Mouse (Mus musculus) layer of hippocampus, postnatal 10 days (tissue): ENCODE data around the gene Plcb1. TPM values are rescaled to one million over a fixed set of nuclear protein-coding genes. Genes with fewer than 3 reads are reported as not detected.
"Not testable (repeated sequence)": the region's sequence is repeated elsewhere in the genome, so short reads cannot be mapped to it uniquely, and the experiment has no call there.

ENCODE experiments used
- DNase-seq, 2 experiments: peaks; one replicate each; pipeline ENCODE4 v3.0.0; 2021; ENCODE audit warnings: low spot score in 2 of 2
- total RNA-seq, 2 experiments: library from RNA; stranded (reverse); gene quantifications; 2 replicates each; pipeline ENCODE4 v1.2.3; 2021

Plcb1 gene
- total RNA-seq, 2 experiments from 2014 or later, result 98.5 to 100 TPM

DNA sequence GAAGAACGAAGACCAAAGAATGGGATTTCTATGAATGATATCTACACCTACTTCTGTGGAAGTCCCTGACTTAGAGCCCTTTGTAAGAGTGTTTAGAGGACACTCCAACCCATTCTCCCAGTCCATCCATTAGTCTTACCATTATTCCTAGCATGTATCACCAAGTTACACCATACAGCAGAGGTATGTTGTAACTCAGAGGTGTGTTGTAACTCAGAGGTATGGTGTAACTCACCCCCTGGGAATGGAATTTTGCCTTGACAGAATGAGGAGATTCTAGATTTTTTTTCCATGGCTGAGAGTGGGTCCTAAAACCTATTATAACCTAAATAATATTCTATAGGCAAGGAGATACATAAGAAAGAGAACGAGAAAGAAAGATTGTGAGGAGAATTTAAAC, 516.6 kb downstream of the Plcb1 start:
- DNase-seq, result no peak

DNA sequence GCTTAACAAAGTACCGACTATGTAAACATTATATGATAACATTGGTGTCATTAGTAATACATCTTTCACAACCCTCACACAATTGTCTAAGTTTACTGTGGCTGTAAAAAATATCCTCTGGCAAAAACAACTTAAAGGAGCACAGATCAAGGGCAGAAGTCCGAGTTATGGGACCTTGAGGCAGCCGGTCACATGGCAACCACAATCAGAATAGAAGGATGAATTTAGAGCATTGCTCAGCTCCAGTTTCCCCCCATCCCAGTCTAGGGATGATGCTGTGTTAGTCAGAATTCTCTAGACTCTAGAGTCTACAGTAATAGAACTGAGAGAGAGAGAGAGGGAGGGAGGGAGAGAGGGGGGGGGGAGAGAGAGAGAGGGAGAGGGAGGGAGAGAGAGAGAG, 519.3 kb downstream of the Plcb1 start:
- DNase-seq, result no peak

DNA sequence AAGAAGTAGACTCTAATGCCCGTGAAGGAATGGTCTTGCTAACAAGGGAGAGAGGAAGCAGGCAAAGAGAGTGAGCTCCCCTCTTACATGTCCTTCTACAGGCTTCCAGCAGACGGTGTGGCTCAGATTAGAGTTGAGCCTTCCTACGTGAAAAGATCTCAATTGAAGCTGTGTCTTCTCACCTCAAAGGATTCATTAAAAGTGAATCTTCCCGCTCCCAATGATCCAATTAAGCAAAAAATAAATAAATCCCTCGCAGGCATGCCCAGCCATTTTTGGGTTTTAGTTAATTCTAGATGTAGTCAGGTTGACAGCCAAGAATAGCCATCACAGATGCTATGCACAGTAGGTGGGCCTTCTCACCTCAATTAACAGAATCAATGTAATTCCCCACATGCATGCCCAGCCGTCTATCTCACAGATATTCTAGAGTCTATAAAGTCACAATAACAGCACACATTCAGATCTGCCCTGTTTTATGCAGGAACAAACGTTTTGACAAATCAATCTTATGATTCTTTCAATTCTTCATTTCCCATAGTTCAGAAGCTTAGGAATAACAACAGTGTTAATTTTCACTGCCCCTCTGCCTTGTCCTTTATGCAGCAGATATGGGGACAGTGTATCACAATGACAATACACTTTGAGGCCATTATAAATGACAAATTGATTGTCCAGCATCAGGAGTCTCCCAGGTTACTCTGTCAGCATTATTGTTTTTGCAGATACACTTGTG, 520.0 kb downstream of the Plcb1 start:
- DNase-seq, result no peak

DNA sequence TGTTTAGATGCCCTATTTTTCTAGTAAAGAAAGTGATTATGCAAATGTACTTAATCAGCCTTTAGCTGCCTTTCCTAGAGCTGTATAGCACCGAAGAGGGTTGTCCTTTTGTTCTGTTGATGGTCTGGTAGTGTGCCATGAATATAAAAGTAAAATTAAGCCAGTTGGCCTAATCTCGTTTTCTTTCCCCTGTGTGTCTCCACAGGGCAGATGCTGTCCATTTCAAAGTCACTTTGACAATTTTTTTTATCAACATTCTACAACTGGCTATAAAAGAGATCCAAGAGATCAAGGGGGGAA, 520.6 kb downstream of the Plcb1 start:
- no peak for DNase-seq

DNA sequence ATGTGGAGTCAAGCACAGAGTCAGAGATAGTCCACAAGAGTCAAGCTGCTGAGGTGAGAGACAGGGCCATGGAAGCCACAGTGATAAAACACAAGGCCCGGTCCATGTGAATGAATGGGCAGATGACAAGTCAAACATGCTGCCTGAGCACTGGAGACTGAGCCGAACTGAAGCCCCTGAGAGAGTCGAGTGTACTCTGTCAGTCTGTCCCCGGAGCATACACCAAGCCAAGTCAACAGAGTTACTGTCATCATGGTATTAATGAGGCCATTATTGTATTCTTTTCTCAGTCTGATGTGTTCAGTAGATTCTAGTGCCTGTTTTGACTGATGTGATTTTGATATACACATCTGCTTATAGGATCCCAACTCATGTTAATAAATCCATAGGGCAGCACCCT, 521.9 kb downstream of the Plcb1 start:
- DNase-seq, result no peak

DNA sequence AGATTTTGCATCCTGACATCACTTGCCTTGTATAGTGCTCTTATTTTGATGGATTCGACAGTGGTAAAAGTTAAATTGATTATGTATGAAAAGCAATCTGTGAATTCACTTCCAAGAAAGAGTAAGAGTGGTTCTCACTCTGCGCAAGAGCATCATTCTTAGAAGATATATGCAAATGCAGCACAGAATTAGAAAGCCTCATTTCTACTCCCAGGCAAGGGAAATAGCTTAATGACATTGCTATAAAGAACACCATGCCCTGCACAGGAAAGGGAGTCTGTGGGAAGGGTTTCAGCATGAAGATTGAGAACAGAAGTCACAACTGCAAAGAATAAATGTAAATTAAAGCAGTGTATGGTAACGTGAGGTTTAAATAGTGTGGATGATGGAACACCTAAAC, 530.1 kb downstream of the Plcb1 start:
- DNase-seq, result no peak

DNA sequence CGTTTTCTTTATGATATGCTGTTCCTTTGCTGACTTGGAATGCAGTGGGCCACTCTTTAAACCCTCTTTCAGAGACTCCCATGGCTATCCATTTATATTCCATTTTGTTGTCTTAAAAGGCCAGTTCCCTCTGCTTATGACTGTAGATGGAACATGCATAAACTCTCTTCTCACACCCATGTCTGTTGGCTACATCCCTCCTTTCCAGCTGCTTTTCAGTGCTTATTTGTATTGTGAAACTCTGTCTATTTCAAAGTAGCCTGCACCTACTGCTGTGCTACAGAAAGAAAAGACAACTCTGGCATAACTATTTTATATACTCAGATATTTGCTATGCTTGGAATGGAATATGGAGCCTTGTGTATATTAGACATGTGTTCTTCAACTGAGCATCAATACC, 532.3 kb downstream of the Plcb1 start:
- DNase-seq, result no peak

DNA sequence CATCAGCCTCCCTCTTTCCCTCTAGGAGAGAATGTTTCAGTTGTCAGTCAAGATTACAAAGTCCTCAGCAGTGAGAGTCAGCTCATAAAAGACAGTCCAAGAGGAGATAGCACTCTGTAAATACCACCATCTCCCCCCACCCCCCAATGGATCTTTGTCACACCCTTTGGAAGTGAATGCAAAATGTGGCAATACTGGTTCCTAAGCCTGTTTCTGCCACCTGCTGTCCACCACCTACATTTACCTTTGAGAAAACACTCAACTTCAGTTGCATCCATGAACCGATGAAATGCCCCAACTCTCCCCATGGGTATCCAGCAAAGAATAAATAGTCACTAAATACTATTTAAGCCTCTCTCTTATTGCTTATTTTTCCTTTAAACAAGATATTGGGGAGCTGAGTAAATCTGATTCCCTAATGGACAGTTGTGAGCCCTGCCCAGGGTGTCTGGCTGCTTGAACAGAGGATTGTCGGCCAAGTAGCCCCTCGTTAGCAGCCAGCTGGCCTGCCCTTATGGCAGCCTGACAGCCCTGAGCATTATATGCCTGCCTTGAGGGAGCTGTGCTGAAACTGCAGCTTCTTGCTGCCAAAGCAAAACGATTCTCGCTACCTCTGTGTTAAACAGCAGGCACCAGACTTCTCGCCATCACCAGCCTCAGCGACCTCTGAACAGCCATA, 537.5 kb downstream of the Plcb1 start:
- DNase-seq, result peak; percentile 50 to 55

DNA sequence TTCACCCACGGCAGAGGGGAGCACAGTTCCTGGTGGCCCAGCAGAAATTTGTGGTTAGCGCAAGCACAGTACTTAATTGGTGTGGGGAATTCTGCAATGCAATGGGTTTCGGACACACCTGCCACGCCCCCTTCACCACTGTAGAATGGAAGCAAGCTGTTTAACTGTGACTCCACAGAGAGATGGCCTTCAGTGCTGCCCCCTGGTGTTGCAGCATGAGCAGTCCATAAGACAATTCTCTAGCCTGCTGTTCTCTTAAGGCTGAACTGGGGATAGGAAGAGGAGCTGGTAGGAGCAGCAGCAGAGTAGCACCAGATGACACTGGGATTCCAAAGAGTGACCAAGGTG, 538.1 kb downstream of the Plcb1 start:
- DNase-seq, result peak; percentile 87

DNA sequence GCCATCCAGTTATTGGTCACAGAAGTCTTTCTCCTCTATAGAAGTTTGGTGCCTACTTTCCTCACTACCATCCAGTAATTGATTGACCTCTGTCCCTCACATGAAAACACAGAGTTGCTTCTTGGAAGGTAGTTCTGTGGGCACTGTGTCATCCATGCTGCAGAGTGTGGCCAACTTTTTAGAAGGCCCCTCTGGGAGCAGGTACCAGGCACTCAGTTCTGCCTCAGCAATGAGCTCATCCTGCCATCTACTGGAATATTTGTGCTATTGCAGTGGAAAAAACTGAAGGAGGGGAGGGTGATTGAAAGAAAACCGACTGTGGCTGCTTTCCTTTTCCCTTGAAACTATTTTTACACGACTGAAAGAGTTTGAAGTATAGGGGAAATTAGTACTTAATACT, 542.9 kb downstream of the Plcb1 start:
- peak; percentile 28 to 43 for DNase-seq

DNA sequence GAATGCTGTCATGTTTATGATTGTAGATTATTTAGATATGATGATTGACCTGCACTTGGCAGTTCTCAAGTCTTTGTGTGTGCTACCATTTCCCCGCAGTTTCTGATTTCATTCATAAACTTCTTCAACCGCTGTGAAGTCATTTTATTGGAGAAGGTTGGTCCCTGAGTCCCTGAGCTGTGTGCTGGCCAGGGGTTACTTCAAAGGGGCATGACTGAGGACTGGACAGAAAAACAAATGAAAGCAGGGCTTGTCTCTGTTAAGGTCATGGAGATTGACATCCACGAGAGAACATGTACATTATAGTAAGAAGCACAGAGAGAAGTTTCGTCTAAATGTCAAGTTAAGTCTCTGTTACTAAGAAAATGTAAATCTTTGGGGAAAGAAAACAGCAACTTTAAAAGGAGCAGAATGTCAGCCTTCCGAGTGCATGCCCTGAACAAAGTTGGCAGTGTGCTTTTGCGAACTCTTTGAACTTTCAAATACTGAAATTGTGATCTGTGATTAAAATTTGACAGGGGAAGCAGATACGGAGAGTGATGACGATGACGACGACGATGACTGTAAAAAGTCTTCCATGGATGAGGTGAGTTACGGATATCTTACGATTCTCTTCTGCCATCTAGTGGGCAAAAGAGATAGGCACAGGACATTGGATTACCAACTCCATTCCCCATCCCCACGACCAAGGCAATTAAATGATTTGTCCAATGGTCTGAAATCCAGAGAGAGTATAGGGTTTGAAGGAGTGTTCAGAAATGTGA, 544.1 kb downstream of the Plcb1 start:
- DNase-seq, result peak; percentile 42 to 56

DNA sequence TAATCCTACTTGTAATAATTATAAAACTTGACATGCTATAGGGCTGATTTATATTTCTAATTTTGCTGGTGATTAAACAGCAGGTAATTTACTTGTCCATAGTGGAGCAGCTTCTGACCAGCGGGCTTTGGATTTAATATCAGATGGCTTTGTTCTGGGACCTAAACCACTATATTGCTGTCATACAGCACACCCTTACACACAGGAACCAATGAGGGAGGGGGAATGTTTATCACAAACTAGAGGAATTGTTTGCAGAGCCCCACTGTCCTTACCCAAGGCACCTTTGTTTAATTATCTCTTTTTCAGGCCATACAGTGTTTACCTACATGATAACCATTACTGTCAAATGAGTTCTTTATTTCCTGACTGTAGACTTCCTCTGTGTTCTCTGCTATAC, 546.0 kb downstream of the Plcb1 start:
- no peak for DNase-seq

DNA sequence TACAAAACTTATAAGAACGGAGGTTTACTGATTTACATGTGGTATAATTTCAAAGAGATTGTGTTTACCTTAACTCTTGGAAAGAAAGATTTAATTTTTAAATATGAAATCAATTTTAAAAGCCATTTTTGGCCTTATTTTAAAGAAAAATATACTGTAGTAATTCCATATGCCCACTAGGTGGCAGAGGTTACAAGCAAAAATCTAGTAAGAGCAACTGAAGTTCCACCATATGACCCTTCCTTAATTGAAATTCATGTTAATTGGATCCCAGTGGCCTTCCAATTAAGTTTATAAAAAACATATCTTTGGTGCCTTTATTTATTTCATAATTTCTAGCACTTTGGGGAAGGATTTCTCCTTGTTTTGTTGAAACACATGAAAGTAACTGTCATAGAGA, 570.4 kb downstream of the Plcb1 start:
- no peak for DNase-seq

DNA sequence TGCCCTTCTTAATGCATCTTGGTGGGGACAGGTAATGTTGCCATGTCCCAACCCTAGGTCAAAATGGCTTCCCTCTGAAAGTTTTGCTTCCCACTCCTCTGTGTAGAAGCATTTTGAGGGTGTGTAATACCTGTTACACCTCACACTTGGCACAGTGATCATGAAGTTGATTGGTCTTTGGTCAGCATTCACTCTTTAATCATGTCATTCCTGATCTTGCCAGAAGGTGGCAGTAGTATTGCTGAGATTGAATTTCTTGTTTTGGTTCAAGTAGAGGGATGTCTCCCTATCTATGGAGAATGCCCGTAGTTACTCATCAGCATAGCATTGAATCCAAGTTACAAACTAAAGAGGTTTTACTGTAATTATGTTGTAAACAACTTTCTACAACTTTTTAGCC, 575.9 kb downstream of the Plcb1 start:
- peak; percentile 14 to 44 for DNase-seq

DNA sequence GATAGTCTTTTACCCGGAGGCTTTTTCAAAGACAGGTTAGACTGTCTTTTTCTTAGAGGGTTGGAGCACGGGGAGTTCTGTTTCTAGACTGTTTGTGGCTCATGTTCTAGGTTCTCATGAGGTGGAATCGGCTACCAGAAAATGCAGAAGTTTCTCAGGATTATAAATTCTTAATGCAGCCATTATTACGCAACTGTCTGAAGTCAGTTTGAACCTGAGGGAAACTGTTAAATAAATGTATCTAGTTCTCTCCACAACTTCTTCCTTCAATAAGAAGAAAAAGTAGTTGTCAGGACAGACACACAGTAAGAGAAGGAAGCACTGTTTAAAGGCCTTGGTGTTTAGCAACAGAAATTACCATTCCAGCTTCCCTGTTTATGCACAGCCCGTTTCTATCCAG, 577.1 kb downstream of the Plcb1 start:
- DNase-seq, result no peak

DNA sequence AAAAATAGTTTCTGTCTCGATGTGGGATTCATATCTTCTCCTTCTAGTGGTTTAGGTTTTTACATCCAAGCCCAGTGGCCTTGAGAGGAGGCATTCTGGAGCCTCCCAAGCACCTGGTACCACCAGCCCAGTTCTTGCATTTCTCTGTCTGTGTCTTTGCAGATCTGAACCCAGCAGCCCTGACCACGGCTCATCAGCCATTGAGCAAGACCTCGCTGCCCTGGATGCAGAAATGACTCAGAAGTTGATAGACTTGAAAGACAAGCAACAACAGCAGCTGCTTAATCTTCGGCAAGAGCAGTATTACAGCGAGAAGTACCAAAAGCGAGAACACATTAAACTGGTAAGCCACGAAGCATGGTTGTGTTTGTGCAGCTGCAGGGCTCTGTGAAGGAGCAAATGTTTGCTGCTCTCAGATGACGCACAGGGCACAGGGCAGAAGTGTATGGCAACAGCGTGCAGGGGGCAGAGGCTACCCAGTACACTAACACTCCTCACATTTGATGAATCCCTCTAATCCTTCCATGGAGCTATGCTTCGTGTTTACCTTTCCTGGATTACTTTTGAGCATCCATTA, 584.5 kb downstream of the Plcb1 start:
- no peak for DNase-seq

DNA sequence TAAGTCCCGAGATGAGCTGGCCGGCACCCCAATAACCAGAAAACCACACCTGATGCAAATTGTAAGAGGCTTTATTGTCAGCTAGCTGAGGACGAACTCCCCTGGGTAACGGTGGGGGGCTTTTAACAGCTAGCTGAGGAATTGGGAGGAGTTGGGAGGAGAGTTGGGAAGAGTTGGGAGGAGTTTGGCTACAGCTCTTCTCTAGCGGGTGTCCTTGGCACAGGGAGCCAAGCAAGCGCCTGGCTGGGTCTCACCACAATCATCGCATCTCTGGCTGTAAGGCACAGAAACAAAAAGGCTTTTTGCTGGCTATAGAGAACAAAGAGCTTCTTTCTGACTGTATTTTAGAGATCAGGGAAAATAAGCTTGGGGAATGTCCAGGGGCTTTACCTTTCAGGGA, 594.9 kb downstream of the Plcb1 start:
- DNase-seq, result not testable (repeated sequence)

DNA sequence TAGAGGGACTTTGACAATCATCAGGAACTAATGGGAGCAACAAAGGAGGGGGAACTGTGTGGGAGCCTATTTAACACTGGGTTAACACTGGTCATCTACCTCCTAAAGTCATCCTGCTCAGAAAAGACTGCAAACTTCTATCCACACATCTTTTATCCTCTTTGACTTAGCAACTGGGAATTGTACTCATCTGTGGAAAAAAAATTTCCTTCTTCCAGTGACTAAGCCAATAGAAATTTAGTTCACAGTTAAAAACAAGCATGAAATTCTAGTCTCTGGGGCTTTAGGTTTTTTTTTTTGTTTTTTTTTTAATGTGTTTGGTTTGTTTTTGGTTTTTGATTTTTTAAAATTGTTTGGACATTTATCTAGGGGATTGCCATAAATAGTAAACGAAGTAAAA, 595.5 kb downstream of the Plcb1 start:
- DNase-seq, result no peak

DNA sequence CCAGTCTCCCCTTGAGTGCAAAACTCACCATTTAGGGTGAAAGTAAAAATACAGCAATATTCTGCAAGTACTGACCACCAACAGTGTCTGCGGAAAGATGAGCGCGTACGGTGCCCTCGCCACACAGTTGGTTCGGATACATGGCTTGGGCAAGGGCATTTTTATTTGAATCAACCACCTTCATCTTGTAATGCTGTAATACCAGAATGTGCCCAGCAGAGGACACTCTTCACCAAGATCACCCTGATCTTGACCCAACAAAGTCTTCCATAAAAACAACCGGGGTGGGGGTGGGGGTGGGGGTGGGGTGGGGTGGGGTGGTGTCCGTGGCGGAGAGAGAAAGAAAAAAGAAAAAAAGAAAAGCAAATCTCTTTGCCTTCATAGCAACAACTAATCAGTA, 602.1 kb downstream of the Plcb1 start:
- DNase-seq, result peak; percentile 21 to 32

DNA sequence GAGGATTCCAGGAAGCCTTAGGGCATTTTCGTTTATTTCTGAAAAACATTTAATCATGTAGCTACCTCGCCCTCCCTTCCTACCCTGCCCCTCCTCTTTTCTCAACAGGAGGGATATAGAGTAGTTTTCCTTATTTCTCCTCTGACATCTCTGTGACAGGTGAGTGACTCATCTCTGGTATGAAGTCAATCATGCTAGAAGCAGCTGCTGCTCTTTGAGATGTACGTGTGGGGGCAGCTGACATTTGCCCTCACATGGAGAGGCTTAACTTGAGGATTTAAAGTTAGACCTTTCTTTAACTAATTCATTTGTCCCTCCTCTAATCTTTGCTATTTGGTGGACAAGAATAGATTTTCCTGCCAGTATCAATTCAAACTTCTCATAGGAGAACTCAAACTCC, 608.8 kb downstream of the Plcb1 start:
- no peak for DNase-seq

DNA sequence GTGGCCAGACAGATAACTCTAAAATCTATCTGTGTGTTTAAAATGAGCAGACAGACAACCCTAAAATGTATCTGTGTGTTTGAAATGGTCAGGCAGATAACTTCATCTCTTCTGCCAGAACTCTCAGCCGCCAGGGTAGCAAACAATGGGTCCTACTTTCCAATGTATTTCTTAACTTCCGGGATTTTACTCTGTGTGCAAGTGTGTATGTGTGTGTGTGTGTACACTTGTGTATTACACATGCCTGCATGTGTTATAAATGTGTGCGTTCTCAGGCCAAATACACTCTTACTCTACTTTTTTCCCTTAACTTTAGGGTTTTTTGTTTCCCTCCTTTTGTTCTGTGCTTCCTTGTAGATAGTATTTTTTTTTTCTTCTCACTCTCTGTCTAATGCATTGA, 610.5 kb downstream of the Plcb1 start:
- no peak for DNase-seq

DNA sequence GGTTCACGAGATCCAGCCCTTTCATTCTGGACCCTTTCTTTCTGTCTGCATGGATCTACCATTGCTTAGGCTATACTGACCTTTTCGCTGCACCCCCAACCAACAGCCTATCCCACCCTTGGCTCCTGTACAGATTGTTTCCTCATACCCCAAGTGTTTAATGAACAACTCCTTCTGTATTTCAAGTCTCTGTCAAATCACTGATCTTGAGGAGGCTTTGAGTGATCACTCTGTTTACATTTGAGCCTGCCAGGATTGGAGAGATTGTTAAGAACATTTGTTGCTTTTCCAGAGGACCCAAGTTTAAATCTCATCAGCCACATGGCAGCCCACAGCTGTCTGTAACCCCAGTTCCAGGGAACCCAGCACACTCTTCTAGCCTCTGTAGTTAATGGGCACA, 612.1 kb downstream of the Plcb1 start:
- no peak for DNase-seq
